Mouse (Mus musculus) spleen, postnatal 36 days (tissue): ENCODE data around the gene Pde1a.

Source experiments
- DNase-seq, 2 experiments: peaks; one replicate each; pipeline ENCODE4 v3.0.0; 2022; ENCODE audit warnings: low spot score in 2 of 2, mixed read lengths in 1 of 2

The Pde1a gene

DNA sequence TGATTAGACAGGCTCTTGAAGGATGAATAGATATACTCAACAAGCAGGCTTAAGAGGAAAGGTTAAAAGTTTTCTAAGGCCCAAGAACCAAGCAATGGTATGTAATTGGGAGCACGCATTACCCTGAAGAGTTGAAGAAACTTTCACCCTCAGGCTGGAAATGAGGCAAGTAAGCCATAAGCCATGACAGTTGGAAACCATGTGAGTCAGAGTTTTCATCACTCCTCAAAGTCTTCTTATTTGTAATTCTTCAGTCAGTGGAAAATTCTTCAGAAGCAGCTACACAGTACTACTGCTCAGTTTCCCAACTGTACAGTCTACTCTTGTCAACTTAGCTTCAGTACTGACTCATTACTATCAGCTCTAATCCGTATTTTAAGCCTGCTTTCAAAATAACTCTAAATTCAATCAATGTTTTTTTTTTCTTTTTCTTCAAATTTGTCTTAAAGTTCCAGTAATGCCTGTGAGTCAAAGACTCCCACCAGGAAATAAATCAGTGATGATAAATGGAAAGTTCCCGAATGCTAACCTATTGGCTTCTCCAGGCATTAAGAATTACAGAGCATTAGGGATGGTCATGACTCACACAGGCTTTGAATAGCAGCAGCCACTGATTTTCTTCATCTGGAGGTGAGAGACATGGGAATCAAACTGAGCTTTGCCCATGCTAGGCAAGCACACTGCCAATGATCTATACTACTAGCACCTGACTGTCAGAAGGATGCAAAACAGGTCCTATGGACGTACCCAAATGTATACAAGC lies 82.3 kb downstream of the Pde1a start:
- no peak for DNase-seq

DNA sequence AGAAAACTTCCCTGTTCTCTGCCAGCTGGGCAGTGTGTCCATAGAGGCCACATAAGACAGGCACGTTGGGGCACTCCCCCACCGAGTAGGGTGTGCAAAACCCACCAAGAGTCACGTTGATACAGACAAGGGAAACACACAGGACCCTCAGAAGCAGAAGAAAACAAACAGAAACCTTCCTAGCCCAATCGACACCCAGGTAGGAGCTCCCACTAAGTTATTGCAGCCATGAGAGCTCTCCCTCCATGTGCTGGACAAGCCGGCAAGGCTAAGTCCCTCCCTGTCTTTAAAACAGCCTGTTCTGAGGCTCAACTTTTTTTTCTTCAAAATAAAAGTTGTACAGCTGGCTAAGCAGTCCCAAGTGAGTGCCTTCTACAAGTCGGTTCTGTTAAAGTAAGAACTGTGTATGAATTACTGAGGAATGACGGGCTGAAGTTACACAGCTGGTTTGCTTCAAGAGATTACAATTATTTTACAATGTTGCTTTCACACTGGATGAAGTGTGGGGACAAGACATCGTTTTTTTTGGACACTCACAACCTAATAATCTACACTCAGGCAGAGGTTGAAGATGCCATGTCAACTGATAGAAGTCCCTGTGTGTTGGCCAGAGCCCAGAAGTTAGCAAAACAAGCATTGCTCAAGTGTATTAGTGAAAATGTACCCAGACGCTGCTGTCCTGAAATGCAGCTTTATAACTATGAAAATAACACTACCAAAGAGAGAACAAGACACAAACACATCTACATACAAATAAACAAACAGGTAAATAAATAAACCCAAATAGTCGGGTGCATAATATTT lies 90.4 kb downstream of the Pde1a start:
- DNase-seq, result no peak

DNA sequence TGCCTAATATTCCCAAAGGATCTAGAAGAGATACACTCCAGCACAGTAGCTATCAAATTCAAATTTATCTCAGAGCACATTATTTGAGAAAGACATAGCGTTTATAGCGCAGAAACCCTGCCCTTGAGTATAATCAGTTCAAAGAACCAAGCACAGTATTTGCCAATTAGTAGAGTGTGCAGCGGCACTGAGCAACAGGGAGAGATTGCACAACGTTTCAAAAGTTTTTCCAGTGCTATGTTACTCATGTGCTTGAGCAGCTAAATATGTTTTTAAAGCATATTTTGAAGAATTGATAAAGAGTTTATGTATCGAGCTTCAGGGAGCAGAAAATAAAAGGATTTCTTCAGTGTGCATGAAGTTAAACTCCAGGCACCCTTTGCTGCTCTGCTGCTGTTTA lies 91.3 kb downstream of the Pde1a start:
- no peak for DNase-seq

DNA sequence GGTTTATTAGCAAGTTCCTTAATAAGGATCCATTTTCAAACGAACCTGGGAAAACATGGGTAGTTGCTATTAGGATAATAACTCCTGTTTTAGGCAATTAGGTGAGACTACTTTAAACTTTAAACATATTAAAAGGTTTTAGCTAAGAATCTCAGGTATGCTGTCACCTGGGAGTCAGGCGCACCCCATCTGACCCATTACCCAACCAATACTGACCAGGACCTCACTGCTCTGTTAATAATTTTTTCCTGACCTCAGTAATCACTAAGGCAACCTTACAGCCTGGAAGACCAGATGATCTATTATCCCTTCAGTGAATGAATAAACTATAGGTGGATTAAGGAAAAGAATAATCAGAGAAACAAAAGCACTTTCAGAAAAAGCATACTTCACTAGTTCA lies 100.2 kb downstream of the Pde1a start:
- no peak for DNase-seq

DNA sequence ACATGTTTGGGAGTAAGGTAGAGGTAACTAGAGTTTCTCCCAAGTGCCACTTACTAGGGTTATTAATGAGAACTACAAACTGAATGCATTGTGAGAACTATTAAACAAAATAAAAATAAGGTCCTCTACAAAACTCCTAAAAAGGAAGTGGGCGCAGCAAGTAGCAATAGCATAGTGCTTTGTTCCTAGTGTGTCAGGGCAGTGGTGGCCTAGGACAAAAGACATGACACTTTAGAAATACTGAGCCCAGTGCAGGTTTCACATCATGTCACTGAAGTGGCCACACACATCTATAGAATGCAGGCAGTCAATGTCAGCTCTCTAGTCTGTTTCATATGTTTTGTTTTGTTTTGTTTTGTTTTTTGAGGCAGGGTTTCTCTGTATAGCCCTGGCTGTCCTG lies 103.2 kb downstream of the Pde1a start:
- no peak for DNase-seq

DNA sequence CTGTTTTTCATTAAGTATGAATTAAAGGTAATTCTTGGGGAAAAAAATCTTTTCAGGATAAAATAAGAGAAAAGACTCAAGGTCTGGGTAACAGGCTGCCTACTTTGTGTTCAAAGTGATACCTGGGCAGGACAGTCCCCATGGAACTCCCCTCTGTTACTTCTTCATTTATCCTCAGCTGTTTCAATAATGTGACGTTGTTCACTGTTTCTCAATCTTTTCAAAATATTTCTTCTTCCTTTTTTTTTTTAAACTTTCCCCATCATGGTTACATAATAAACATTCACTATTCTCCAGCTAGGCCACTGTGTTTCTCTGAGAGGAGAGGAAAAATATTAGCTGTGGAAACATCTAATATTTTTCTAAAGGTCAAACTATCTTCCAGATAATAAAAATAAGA lies 103.7 kb downstream of the Pde1a start:
- DNase-seq, result no peak

DNA sequence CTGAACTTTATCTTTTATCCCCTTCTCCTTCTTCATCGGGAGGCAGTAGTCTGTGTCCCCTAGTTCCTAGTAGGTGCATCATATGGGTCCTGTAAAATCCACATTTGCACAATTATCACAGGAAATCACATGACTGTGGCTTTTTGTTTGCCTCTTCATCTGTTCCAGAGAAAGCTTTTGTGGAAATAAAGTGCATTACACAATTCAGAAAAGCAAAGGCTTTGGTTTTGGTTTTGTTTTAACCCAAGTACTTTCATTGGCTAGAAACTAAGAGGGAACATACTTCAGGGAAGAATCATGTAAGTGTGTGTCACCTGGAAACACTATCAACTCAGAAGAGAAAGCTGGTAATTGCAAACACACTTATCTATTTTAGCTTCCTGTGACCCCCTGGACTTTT lies 104.2 kb downstream of the Pde1a start:
- DNase-seq, result no peak

DNA sequence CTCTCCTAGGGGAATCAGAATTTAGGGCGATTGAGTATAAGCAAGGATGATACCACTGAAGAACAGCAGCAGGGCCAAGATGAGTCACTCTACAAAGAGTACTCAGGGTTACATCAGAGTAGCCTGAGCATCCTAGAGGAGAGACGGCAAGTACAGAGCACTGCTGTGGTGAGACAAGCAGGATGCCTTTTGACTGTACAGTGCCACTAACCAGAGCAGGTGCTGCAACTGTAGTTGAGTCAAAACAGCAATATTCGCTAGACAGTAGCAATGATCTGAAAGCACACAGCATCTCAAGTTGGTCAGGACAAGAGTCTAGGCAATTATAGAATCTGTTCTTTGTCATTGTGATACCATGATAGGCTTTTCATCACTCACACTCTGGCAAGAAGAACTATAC lies 115.1 kb downstream of the Pde1a start:
- DNase-seq, result no peak

DNA sequence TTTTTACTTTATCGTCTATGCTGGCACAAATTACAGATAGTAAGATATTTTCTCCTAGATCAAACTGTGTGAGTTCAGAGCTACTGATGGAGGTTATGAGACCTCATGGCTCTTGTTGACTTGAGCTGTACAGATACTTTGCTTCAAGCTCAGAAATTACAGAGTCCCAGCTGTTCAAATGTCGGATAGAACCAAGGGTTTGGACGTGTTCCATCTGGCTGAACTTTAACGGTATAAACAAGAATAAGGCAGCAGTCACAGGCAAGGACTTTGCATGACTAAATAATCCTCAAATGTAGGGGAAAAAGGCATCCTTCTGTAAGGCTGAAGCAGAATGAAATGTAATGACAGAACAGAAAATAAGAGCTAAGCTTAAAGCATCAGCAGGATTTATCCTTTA lies 116.2 kb downstream of the Pde1a start:
- DNase-seq, result no peak

DNA sequence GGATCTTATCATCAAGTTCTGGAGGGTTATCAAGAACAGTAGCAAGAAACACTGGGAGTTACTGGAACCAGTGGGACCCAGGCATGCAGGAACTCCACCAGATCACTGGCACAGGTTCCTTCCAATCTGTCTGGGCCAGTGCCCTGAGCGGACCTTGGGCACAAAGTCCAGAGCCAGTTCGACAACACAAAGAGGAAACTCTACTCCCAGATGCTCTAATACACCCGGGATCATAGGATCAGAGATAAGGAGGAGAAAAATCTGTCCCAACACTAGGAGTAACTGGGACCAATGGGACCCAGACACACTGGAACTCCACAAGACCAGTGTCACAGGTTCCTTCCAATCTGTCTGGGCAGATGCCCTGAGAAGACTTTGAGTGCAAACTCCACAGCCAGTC lies 130.1 kb downstream of the Pde1a start:
- no peak for DNase-seq

DNA sequence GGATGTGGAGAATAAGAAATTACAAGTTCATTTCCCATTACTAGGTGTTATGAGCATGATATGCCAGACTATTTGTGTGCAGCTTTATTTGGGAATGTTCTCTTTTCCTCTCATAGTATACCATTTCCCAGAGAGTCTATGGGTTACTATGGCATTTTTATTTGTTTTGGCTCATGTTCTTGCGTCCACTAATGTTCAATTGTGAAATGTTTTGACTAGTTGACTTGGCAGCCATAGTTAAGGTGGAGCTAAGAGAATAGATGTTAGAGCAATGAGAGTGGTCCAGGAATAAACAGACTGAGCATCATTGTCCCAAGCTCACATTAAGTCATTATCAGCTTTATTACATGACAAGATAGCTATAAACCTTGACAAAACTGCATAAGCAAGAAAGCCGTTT lies 130.8 kb downstream of the Pde1a start:
- no peak for DNase-seq

DNA sequence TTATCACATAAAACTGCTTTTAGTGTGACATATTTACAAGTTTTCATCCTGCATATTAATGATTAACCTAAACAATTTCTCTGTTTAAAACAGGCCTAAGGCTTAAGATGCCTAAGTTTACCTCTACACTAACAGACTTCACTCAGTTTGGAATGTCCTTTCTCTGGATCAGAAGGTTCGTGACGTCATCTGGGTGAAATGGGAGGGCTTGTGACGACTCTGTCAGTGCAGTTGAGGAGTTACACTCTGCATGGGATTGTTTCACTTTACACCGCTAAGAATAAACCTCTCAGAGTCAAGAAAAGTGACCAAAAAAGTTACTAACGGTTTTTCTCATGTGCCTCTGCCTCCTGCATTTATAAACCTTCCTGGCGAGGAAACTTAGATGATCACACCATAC lies 137.6 kb downstream of the Pde1a start:
- DNase-seq, result no peak

DNA sequence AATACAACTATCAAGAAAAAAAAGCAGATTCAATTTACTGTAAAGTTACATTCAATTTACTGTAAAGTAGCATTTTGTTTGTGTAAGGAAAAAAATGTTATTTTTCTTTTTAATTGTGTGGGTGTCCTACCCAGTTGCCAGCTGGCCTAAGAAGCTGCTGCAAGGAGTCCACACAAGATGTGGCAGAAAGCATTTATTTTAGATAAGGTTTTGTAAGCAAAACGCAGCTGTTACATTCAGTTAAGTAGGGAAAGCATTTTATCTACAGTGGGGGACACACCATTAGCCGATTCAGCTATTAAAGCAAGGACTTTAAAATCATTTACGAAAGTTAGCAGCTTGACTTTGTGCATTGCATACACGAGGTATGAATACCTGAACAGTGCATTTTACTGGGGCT lies 145.5 kb downstream of the Pde1a start:
- no peak for DNase-seq

DNA sequence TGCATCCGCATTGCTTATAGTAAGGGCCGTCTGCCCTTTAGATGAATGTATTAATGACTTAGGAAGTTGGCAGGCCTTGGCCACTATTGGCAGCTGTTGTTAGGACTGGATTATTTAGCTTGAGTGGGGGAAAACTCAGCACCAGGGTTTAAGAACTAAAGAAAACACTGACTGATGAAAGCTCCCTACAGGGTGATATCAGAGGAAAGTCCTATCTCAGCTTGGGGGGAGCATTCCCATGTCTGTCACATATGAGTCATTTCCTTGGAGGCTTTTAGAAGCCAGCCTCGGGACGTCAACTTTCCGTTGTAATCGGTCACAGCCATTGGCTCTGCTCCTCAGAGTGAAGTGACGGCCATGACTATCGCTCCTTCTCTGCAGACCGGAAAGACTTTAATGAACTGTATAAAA lies 146.0 kb downstream of the Pde1a start:
- no peak for DNase-seq

DNA sequence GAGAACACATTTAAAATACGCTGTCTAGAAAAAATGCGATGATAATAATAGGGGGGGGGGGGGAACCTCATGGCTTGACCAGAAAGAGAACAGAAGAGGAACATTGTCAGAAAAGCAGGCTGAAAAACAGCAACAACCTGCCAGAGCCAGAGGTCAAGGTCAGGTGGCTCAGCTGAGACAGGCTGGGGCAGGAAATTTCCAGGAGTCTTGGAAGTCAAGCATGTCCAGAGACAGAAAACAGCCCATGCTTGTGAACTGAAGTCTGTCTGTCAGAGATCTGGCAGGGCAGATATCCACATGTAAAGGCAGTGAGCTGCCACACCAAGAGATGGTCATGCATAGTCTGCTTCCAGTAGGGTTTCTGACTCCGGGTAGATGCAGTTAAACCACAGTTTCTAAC lies 147.5 kb downstream of the Pde1a start:
- DNase-seq, result no peak

DNA sequence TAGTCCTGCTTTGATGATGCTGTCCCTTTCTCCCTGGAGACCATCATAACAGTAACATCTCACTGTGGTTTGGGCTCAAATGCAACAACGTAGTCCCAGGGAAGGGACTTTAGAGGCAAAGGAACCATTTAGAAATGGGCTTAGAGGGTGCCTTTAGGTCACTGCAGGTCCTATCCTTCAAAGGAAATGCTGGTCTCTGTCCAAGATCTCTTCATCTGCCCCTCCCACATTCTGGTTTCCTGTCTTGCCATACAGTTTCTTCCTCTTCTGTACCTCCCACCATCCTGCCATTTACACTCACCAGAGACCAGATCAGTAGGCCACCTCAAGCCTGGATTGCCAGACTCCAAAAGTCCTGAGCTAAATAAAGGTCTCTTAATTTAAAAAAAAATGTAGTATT lies 150.3 kb downstream of the Pde1a start:
- no peak for DNase-seq

DNA sequence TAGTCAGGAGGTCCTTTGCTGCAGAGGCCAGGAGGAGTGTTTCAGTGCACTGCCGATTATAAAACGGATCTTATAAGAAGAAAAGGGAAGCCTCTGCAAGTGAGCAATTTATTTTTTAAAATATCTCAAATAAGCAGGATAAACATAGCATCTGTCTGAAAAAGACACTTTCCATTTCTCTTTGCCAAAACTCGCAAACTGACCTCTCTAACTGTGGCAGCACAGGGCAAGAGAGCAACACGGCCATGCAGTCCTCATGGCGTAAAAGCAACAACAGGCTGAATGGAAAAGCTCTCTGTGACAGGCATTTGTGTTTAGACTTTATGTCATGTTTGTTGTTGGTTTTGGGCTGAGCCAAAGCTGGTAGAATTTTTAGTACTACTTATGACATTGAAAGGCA lies 152.0 kb downstream of the Pde1a start:
- no peak for DNase-seq

DNA sequence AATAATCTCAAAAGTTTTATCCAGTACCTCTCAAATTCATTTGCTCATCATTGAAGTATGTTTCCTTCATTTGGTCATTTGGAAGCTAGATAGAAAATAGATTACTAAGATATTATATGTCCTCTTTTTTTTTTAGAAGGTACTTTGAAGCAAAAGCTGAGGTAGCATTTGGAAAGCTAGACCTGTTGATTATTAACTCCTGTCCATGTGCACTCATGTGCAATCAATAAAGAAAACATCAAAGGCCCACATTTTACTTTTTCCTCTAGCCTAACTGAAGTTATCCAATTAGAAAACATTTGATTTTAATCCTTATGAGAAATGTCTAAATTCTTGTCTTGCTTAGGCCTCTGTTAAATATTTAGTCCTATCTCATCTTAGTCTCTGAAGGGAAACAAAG lies 153.3 kb downstream of the Pde1a start:
- DNase-seq, result no peak

DNA sequence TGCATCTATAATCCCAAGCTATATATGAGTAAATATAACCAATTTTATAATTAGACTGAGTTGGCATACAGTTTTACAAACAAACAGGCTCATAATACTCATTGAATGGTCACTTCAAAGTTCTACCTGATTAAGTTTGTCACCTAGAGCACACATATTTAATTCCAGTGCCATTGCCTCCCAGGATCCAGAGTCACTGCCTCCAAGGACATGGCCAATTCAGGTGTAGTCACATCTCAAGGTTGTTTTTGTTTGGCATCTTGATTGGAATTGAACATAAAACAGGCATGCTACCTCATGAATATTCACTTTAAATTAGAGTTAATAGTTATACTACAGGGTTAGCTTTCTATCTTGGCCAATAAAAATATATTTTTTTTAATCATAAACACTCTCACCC lies 157.0 kb downstream of the Pde1a start:
- no peak for DNase-seq

DNA sequence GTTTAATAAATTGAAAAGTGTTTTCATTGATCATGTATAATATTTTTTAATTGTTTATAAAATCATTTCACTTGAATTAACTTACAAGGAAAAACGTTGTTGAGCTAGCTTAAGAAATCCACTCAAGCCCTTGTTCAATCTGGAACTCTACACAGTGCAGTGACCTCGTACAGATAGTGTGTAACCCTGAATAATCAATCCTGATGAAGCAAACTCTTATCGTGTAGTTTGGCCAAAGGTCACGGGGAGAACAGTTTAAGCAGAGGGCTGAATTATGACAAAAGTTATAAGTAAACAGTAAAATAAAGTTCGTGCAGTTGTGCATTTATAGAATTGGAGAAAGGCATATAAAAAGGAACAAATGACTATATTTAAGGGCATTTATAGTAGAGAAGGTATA lies 159.7 kb downstream of the Pde1a start:
- no peak for DNase-seq

DNA sequence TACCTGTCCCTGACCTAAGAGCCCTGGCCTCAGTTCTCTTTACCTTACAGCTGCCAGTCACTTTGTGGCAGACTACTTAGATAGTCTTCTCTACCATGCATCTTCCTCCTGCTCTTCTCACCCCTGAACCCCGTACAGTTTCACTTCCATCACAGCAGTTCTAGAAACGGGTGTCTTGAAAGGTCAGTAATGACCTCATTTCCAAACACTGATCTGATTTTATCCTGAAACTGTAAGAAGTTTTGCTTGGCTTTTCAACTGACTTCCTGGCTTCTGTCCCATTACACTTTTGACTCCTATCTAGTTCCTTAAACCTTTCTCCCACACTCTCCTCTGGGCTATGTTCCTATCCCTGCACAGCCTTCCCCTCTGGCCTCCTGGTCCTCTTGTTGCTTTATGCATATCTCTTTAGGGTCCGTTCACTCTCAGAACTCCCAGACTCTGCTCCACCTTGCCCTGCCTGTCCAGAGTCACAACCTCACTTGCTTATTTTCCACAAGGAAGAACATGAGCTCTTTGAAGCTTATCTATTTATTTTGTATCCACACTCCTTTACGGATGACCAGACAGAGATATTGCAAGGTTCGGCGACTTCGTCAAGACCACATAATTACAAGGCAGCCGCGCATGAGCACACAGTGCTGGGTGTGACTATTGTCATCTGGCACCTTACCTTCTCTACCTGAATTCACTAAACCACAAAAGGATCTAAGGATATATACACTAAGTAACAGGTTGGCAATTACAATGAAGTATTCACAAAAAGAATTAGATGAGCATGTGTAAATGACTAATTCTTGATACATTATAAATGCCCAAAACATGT lies 162.4 kb downstream of the Pde1a start:
- DNase-seq, result no peak

DNA sequence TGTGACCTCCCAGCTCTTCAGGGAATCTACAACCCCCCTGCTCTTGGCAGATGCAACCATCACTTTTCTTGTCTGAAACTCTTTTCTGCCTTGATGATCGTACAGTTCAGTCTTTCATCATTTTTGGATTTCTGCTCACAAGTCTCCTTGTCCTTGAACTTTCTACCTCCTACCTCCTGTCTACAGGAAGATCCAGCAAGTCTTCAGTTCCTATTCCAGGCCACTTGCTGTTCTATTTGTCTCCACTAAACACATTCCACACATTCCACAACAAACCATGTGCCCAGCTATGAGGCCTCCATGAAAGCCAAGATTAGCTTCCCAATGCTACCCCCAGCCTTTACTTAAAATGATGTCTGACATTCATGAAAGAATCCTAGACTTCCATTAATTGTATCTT lies 163.2 kb downstream of the Pde1a start:
- no peak for DNase-seq

DNA sequence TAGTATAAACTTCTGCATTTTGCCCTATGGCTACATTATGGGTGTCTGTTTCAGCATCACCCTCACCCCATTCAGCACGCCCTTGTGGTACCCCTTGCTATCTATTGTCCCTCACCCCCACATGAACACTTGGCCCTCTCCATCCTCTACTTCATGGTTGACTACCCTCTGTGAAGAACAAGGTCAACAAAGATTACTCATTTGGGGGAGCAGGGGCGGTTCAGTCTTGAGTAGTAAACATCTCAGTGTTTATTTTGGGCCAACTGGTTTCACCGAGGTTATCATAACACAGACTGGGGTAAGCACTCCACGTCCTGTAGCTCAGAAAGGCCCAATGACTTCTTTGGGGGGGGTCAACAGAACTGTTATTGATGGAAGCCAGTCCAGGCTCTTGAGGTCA lies 164.3 kb downstream of the Pde1a start:
- no peak for DNase-seq
